Mouse (Mus musculus): ENCODE measurements around the gene Patz1.
A peak's percentile ranks its signal among the peaks of the same experiment; 100 is the strongest.

Gene Patz1

GRCm38 (mm10) chr11:3329891-3330451 is 41.3 kb downstream of the Patz1 start, which contains the start of gene Pik3ip1:
TSS of gene Pik3ip1 (plus strand) at chr11:3330401.
- no peak for DNase-seq (ENCODE audit: low spot score)

- DNase-seq (ENCODE audit: low spot score), result no peak
These were observed 41.9 kb downstream of the Patz1 start for GRCm38 (mm10) chr11:3330566-3330965.

- DNase-seq (ENCODE audit: low spot score), result no peak
These were observed 42.5 kb downstream of the Patz1 start for GRCm38 (mm10) chr11:3330991-3331750.

- DNase-seq (ENCODE audit: low spot score), result peak; percentile 73
These were observed 43.3 kb downstream of the Patz1 start for GRCm38 (mm10) chr11:3331756-3332642.

GRCm38 (mm10) chr11:3333111-3333695 is 44.5 kb downstream of the Patz1 start:
- DNase-seq (ENCODE audit: low spot score), result no peak

- DNase-seq (ENCODE audit: low spot score), result no peak
These were observed 45.6 kb downstream of the Patz1 start for GRCm38 (mm10) chr11:3334141-3334710.

GRCm38 (mm10) chr11:3334711-3335316 is 46.1 kb downstream of the Patz1 start:
- DNase-seq (ENCODE audit: low spot score), result no peak

GRCm38 (mm10) chr11:3335651-3336216 is 47.1 kb downstream of the Patz1 start:
- no peak for DNase-seq (ENCODE audit: low spot score)

GRCm38 (mm10) chr11:3336602-3337001 is 47.9 kb downstream of the Patz1 start:
- no peak for DNase-seq (ENCODE audit: low spot score)

GRCm38 (mm10) chr11:3337173-3337955 is 48.7 kb downstream of the Patz1 start:
- no peak for DNase-seq (ENCODE audit: low spot score)

- no peak for DNase-seq (ENCODE audit: low spot score)
These were observed 49.3 kb downstream of the Patz1 start for GRCm38 (mm10) chr11:3337961-3338360.

GRCm38 (mm10) chr11:3341476-3341875 is 52.8 kb downstream of the Patz1 start:
- no peak for DNase-seq (ENCODE audit: low spot score)

- no peak for DNase-seq (ENCODE audit: low spot score)
These were observed 56.2 kb downstream of the Patz1 start for GRCm38 (mm10) chr11:3344916-3345315.

GRCm38 (mm10) chr11:3346351-3346750 is 57.7 kb downstream of the Patz1 start:
- DNase-seq (ENCODE audit: low spot score), result no peak

- peak; percentile 76 for DNase-seq (ENCODE audit: low spot score)
These were observed 58.6 kb downstream of the Patz1 start for GRCm38 (mm10) chr11:3347091-3347834.

GRCm38 (mm10) chr11:3347835-3348195 is 59.1 kb downstream of the Patz1 start:
- no peak for DNase-seq (ENCODE audit: low spot score)

GRCm38 (mm10) chr11:3348576-3349342 is 60.1 kb downstream of the Patz1 start:
- DNase-seq (ENCODE audit: low spot score), result no peak

- DNase-seq (ENCODE audit: low spot score), result no peak
These were observed 60.6 kb downstream of the Patz1 start for GRCm38 (mm10) chr11:3349343-3349695.

GRCm38 (mm10) chr11:3352131-3352530 is 63.5 kb downstream of the Patz1 start:
- DNase-seq (ENCODE audit: low spot score), result no peak

Measured in c-Kit-positive CD71-positive TER-119-positive erythroid progenitor cells, embryonic 14.5 days (primary cell).